25 mouse cellular contexts compared by ENCODE assay signal in the genomic region with DNA sequence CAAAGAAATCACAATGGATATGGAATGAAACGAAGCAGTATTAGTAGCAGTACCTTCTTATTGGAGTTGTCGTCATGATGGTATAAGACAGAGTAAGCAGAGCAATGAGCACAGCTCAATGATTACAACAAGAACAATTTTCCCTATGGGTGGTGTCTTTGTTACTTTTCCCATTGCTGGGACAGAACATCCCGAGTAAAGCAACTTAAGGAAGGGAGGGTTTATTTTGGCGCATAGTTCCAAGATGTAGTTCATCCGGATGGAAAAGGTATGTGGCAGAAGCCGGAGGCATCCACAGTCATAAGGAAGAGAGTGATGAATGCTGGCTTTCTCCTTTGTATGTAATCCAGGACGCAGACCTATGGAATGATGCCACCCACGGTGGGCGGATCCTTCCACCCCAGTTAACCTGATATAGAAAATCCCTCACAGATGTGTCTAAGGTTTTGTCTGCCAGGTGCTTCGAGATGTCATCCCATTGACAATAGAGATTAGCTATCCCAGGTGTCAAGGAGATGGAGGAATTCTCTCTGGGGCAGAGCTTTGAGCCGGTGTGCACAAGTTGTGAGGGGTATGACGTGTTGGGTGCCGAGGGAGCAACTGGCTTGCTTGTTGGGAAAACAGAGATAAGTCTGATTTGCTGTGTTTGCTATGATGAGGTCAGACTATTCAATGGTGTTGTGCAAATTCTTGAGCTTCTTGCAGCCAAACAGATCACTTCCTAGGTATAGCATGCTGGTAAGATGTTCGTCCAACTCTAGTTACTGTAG. TPM values are rescaled to one million over a fixed set of nuclear protein-coding genes. Genes with fewer than 3 reads are reported as not detected.
"Had no signal": no experiment of that assay in that cellular context is flagged by ENCODE, and none has a peak within 500 bp of the region (broad histone marks: within the 10 kb centered on the region; RNA-seq: fewer than 3 reads in every experiment).

No protein-coding gene starts in this region.

- ATAC-seq: liver, postnatal 0 days; lung, postnatal 0 days; midbrain, embryonic 16.5 days had no signal

- H3K9me3 ChIP-seq: liver, embryonic 15.5 days; lung, embryonic 15.5 days; megakaryocyte, embryonic 14.5 days; neural tube, embryonic 13.5 days; neural tube, embryonic 15.5 days; stomach, embryonic 15.5 days had no signal

- H3K4me2 ChIP-seq: liver, embryonic 15.5 days; lung, embryonic 15.5 days; midbrain, embryonic 11.5 days; neural tube, embryonic 13.5 days; neural tube, embryonic 15.5 days; stomach, embryonic 15.5 days had no signal

- H3K9ac ChIP-seq: liver, embryonic 15.5 days; liver, postnatal 0 days; lung, embryonic 15.5 days; neural tube, embryonic 13.5 days; neural tube, embryonic 15.5 days; stomach, embryonic 15.5 days had no signal

- H3K36me3 ChIP-seq: liver, embryonic 15.5 days; lung, embryonic 15.5 days; neural tube, embryonic 13.5 days; neural tube, embryonic 15.5 days; stomach, embryonic 15.5 days had no signal

- H3K4me1 ChIP-seq: liver, embryonic 15.5 days; lung, embryonic 15.5 days; neural tube, embryonic 13.5 days; neural tube, embryonic 15.5 days; stomach, embryonic 15.5 days had no signal

- DNase-seq: liver, postnatal 0 days; lung, adult 2 months; lung, postnatal 14 days; lung, postnatal 36 days; midbrain, embryonic 14.5 days; retina, postnatal 1 day; right cerebral cortex, adult 18-20 months; right cerebral cortex, postnatal 25 days; right cerebral cortex, postnatal 4 days; spleen, adult 18-20 months; thymus, adult 18-20 months; thymus, postnatal 14 days; thymus, postnatal 36 days had no signal

- H3K27me3 ChIP-seq: liver, embryonic 15.5 days; lung, embryonic 15.5 days; neural tube, embryonic 13.5 days; neural tube, embryonic 15.5 days; stomach, embryonic 15.5 days had no signal

- H3K27ac ChIP-seq: liver, embryonic 15.5 days; lung, embryonic 15.5 days; macrophage; neural tube, embryonic 13.5 days; neural tube, embryonic 15.5 days; stomach, embryonic 15.5 days had no signal

- H3K4me3 ChIP-seq: liver, embryonic 15.5 days; lung, embryonic 15.5 days; megakaryocyte, embryonic 14.5 days; myocyte; neural tube, embryonic 13.5 days; neural tube, embryonic 15.5 days; stomach, embryonic 15.5 days had no signal

RNA-seq across cellular contexts. Expression of gene Zfp365, which starts 55.5 kb away (rescaled TPM):
- total RNA-seq: megakaryocyte progenitor cell, adult 5-6 weeks had no signal
